Mouse (Mus musculus) E14TG2a.4 (cell line): ENCODE data around the gene Gpkow.

Experiments used
- CTCF ChIP-seq: conservative IDR thresholded peaks from 2 replicates; pipeline ENCODE4 v1.5.1; 2014; ENCODE audit warnings: low read length
- NANOG ChIP-seq: IDR thresholded peaks from 2 replicates; pipeline ENCODE4 v1.6.1; 2014; ENCODE audit warnings: borderline replicate concordance, low read length, mixed read lengths
- POU5F1 ChIP-seq: IDR thresholded peaks from 2 replicates; pipeline ENCODE4 v1.6.1; 2014; ENCODE audit warnings: low read length, borderline replicate concordance

DNA sequence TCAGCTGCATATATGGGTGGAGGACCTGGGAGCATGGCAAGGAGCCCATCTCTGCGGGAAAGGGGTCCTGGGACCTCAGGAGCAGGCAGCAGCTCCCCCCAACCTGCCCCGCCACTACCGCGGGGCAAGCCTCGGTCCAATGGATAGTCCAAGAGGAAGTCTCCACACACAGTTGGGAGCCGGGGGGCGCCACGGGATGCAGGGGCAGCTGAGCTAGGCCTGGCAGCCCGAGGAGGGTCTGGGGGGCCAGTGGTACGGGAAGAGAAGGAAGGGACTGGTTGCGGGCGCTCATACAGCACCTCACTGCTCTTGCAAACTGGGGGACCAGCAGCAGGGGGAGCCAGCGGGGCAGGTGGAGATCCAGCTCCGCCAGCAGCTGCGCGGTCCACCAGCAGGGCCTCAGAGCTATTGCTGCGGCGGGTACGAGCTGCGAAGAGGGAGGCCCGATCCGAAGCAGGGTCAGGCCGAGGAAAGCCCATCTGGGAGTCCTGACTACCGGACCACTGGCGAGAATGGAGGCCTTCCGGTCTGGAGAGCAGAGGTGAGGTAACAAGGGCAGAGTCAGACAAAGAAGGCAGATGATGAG, 36.7 kb downstream of the Gpkow start:
- TF ChIP-seq CTCF = peak; percentile 33
- no peak for TF ChIP-seq NANOG
- no peak for TF ChIP-seq POU5F1
